Mouse (Mus musculus): ENCODE data around the gene Sbf2.
"Not testable (repeated sequence)": the region's sequence is repeated elsewhere in the genome, so short reads cannot be mapped to it uniquely, and the experiment has no call there.

The Sbf2 gene

GRCm38 (mm10) chr7:110388889-110389288 lies 225.8 kb downstream of the Sbf2 start:
- not testable (repeated sequence) for DNase-seq

GRCm38 (mm10) chr7:110387565-110387964 lies 227.2 kb downstream of the Sbf2 start:
- no peak for DNase-seq

- DNase-seq = no peak
Observed at GRCm38 (mm10) chr7:110385482-110385881, 229.2 kb downstream of the Sbf2 start.

- no peak for DNase-seq
Observed at GRCm38 (mm10) chr7:110384343-110384742, 230.4 kb downstream of the Sbf2 start.

GRCm38 (mm10) chr7:110381625-110382024 lies 233.1 kb downstream of the Sbf2 start:
- no peak for DNase-seq

- DNase-seq = no peak
Observed at GRCm38 (mm10) chr7:110379335-110379914, 235.3 kb downstream of the Sbf2 start.

- DNase-seq = no peak
Observed at GRCm38 (mm10) chr7:110372529-110372928, 242.2 kb downstream of the Sbf2 start.

- DNase-seq = no peak
Observed at GRCm38 (mm10) chr7:110362005-110362404, 252.7 kb downstream of the Sbf2 start.

- no peak for DNase-seq
Observed at GRCm38 (mm10) chr7:110361516-110361915, 253.2 kb downstream of the Sbf2 start.

GRCm38 (mm10) chr7:110359391-110359790 lies 255.3 kb downstream of the Sbf2 start:
- no peak for DNase-seq

GRCm38 (mm10) chr7:110353971-110354370 lies 260.8 kb downstream of the Sbf2 start:
- DNase-seq = no peak

- DNase-seq = no peak
Observed at GRCm38 (mm10) chr7:110347250-110347649, 267.5 kb downstream of the Sbf2 start.

- DNase-seq = no peak
Observed at GRCm38 (mm10) chr7:110337601-110338000, 277.1 kb downstream of the Sbf2 start.

- no peak for DNase-seq
Observed at GRCm38 (mm10) chr7:110325381-110326110, 289.2 kb downstream of the Sbf2 start.

- no peak for DNase-seq
Observed at GRCm38 (mm10) chr7:110324852-110325251, 289.9 kb downstream of the Sbf2 start.

- DNase-seq = no peak
Observed at GRCm38 (mm10) chr7:110321106-110321505, 293.6 kb downstream of the Sbf2 start.

GRCm38 (mm10) chr7:110318971-110319519 lies 295.7 kb downstream of the Sbf2 start:
- DNase-seq = no peak

- DNase-seq = no peak
Observed at GRCm38 (mm10) chr7:110317412-110317811, 297.3 kb downstream of the Sbf2 start.

- DNase-seq = no peak
Observed at GRCm38 (mm10) chr7:110315352-110315751, 299.4 kb downstream of the Sbf2 start.

GRCm38 (mm10) chr7:110314401-110314890 lies 300.3 kb downstream of the Sbf2 start:
- no peak for DNase-seq

- DNase-seq = peak; percentile 15
Observed at GRCm38 (mm10) chr7:110313392-110314055, 301.2 kb downstream of the Sbf2 start.

GRCm38 (mm10) chr7:110309246-110309645 lies 305.5 kb downstream of the Sbf2 start:
- no peak for DNase-seq

GRCm38 (mm10) chr7:110307741-110308140 lies 307.0 kb downstream of the Sbf2 start:
- no peak for DNase-seq

GRCm38 (mm10) chr7:110306281-110306680 lies 308.4 kb downstream of the Sbf2 start:
- DNase-seq = no peak

Measured in liver (tissue).